Mouse (Mus musculus) kidney, embryonic 14.5 days (tissue): ENCODE results near the gene Epb41l2. TPM values are rescaled to one million over a fixed set of nuclear protein-coding genes. Genes with fewer than 3 reads are reported as not detected.

Source experiments
- ATAC-seq: fragments of 200-750 bp; cut with Nextera tagmentation; 2 replicates; pipeline ENCODE4 v1.8.0; 2017; ENCODE audit warnings: moderate number of reproducible peaks, mild to moderate bottlenecking, moderate TSS enrichment, moderate library complexity; ENCODE audit not compliant: low FRiP score, low TSS enrichment
- H3K27ac ChIP-seq: fragments of 300-500 bp; sonication (generic); 2 replicates; pipeline ENCODE4 v1.5.1; 2014; ENCODE audit warnings: low read depth, mild to moderate bottlenecking, low read length, moderate library complexity, mixed read lengths
- H3K27me3 ChIP-seq: fragments of 300-500 bp; sonication (generic); 2 replicates; pipeline ENCODE4 v1.6.1; 2014; ENCODE audit warnings: mild to moderate bottlenecking, low read length; ENCODE audit not compliant: control insufficient read depth, insufficient read depth
- H3K36me3 ChIP-seq: fragments of 300-500 bp; sonication (generic); 2 replicates; pipeline ENCODE4 v1.6.1; 2014; ENCODE audit warnings: low read length, mixed read lengths; ENCODE audit not compliant: control insufficient read depth, insufficient read depth
- H3K4me1 ChIP-seq: fragments of 300-500 bp; sonication (generic); 2 replicates; pipeline ENCODE4 v1.6.1; 2014; ENCODE audit warnings: low read length, mixed read lengths; ENCODE audit not compliant: control insufficient read depth, insufficient read depth
- H3K4me2 ChIP-seq: fragments of 300-500 bp; sonication (generic); replicated peaks from 2 replicates; pipeline ENCODE4 v1.6.1; 2014; ENCODE audit warnings: low read depth, mild to moderate bottlenecking, low read length
- H3K4me3 ChIP-seq: fragments of 300-500 bp; sonication (generic); 2 replicates; pipeline ENCODE4 v1.5.1; 2014; ENCODE audit warnings: mild to moderate bottlenecking, low read length
- H3K9ac ChIP-seq: fragments of 300-500 bp; sonication (generic); 2 replicates; pipeline ENCODE4 v1.6.1; 2014; ENCODE audit warnings: low read depth, mild to moderate bottlenecking, low read length, moderate library complexity
- H3K9me3 ChIP-seq: fragments of 300-500 bp; sonication (generic); 2 replicates; pipeline ENCODE4 v1.6.1; 2016; ENCODE audit warnings: low read length; ENCODE audit not compliant: control insufficient read depth
- WGBS: fragments of 180-500 bp; shearing (Covaris S2); extraction: QIAGEN DNeasy Blood & Tissue Kit; methylation state at CpG from one replicate; pipeline ENCODE4 v1.1.7; 2014; 5-methylcytosine and 5-hydroxymethylcytosine counted together
- polyA plus RNA-seq: library from polyadenylated mRNA; unstranded; fragments of >200 nt; fragmentation: Nextera tagmentation; extraction: Ambion mirVana; gene quantifications from 2 replicates; pipeline ENCODE4 v1.2.1, GENCODE M21; 2014

The Epb41l2 gene
- polyA plus RNA-seq = 41.4 and 66.4 TPM in 2 replicates

- WGBS = 1% methylated on average over 54 of the region's 55 CpGs
- no peaks in the 10 kb centered on the region for H3K36me3 ChIP-seq
- no peaks in the 10 kb centered on the region; the same call in 1 of the 2 replicates for H3K4me1 ChIP-seq
- H3K9me3 ChIP-seq = no peaks in the 10 kb centered on the region
- H3K27me3 ChIP-seq = no peaks in the 10 kb centered on the region
- peak within 1 kb of the TSS; percentile 77 for H3K4me2 ChIP-seq
- H3K27ac ChIP-seq = peak within 1 kb of the TSS; percentile 85
- ATAC-seq = peak; percentile 95
- H3K9ac ChIP-seq = peak within 1 kb of the TSS; percentile 92
- peak within 1 kb of the TSS; percentile 87 for H3K4me3 ChIP-seq
Observed at GRCm38 (mm10) chr10:25359208-25359958, at the start of gene Epb41l2. Gene Epb41l2 (plus strand): TSS chr10:25359798.

- no peak overlapping the region for H3K4me3 ChIP-seq
- no peak overlapping the region for H3K9ac ChIP-seq
- H3K36me3 ChIP-seq = no peaks in the 10 kb centered on the region
- no peak overlapping the region for H3K4me2 ChIP-seq
- ATAC-seq = no peak
- H3K9me3 ChIP-seq = no peaks in the 10 kb centered on the region
- no peak overlapping the region for H3K27ac ChIP-seq
- no peaks in the 10 kb centered on the region for H3K27me3 ChIP-seq
- WGBS = 87% methylated on average over 5 of the region's 5 CpGs
- H3K4me1 ChIP-seq = no peaks in the 10 kb centered on the region
Observed at GRCm38 (mm10) chr10:25309996-25310395, 49.6 kb upstream of the Epb41l2 start.

GRCm38 (mm10) chr10:25310736-25311135, 48.9 kb upstream of the Epb41l2 start:
- H3K4me1 ChIP-seq = no peaks in the 10 kb centered on the region
- no peak for ATAC-seq
- H3K4me3 ChIP-seq = no peak overlapping the region
- no peak overlapping the region for H3K4me2 ChIP-seq
- H3K9ac ChIP-seq = no peak overlapping the region
- no peak overlapping the region for H3K27ac ChIP-seq
- 82% methylated on average over 4 of the region's 4 CpGs for WGBS
- H3K9me3 ChIP-seq = no peaks in the 10 kb centered on the region
- H3K36me3 ChIP-seq = no peaks in the 10 kb centered on the region
- H3K27me3 ChIP-seq = no peaks in the 10 kb centered on the region

- Histone ChIP-seq H3K9me3 (no peaks in the 10 kb centered on the region), H3K27me3 (no peaks in the 10 kb centered on the region), H3K9ac (no peak overlapping the region), H3K27ac (no peak overlapping the region), H3K36me3 (no peaks in the 10 kb centered on the region), H3K4me2 (no peak overlapping the region), H3K4me3 (no peak overlapping the region), H3K4me1 (no peaks in the 10 kb centered on the region)
- WGBS = 64% methylated on average over 9 of the region's 9 CpGs
- no peak for ATAC-seq
Observed at GRCm38 (mm10) chr10:25311554-25312212, 47.9 kb upstream of the Epb41l2 start.

GRCm38 (mm10) chr10:25313856-25314584, 45.6 kb upstream of the Epb41l2 start:
- no peaks in the 10 kb centered on the region for H3K4me1 ChIP-seq
- no peak overlapping the region for H3K4me3 ChIP-seq
- peak overlapping the region; percentile 6; the same call in 1 of the 2 replicates for H3K4me2 ChIP-seq
- no peaks in the 10 kb centered on the region for H3K9me3 ChIP-seq
- no peaks in the 10 kb centered on the region for H3K36me3 ChIP-seq
- no peaks in the 10 kb centered on the region for H3K27me3 ChIP-seq
- H3K27ac ChIP-seq = no peak overlapping the region
- ATAC-seq = no peak
- 6% methylated on average over 17 of the region's 17 CpGs for WGBS
- H3K9ac ChIP-seq = no peak overlapping the region

GRCm38 (mm10) chr10:25317665-25318064, 41.9 kb upstream of the Epb41l2 start:
- H3K4me1 ChIP-seq = no peaks in the 10 kb centered on the region
- H3K4me3 ChIP-seq = no peak overlapping the region
- H3K4me2 ChIP-seq = no peak overlapping the region
- ATAC-seq = no peak
- H3K36me3 ChIP-seq = no peaks in the 10 kb centered on the region
- H3K27me3 ChIP-seq = no peaks in the 10 kb centered on the region
- H3K9me3 ChIP-seq = no peaks in the 10 kb centered on the region
- no peak overlapping the region for H3K27ac ChIP-seq
- no peak overlapping the region for H3K9ac ChIP-seq

- H3K4me3 ChIP-seq = no peak overlapping the region
- H3K4me1 ChIP-seq = no peaks in the 10 kb centered on the region
- no peak overlapping the region for H3K9ac ChIP-seq
- H3K27me3 ChIP-seq = no peaks in the 10 kb centered on the region
- H3K4me2 ChIP-seq = no peak overlapping the region
- 74% methylated on average over 5 of the region's 5 CpGs for WGBS
- H3K36me3 ChIP-seq = no peaks in the 10 kb centered on the region
- no peak overlapping the region for H3K27ac ChIP-seq
- ATAC-seq = no peak
- no peaks in the 10 kb centered on the region for H3K9me3 ChIP-seq
Observed at GRCm38 (mm10) chr10:25318405-25318804, 41.2 kb upstream of the Epb41l2 start.

GRCm38 (mm10) chr10:25319531-25319930, 40.1 kb upstream of the Epb41l2 start:
- H3K4me1 ChIP-seq = no peaks in the 10 kb centered on the region
- no peak overlapping the region for H3K4me2 ChIP-seq
- no peaks in the 10 kb centered on the region for H3K9me3 ChIP-seq
- no peak overlapping the region for H3K27ac ChIP-seq
- no peak overlapping the region for H3K9ac ChIP-seq
- H3K27me3 ChIP-seq = no peaks in the 10 kb centered on the region
- no peak for ATAC-seq
- no peaks in the 10 kb centered on the region for H3K36me3 ChIP-seq
- H3K4me3 ChIP-seq = no peak overlapping the region

- no peaks in the 10 kb centered on the region for H3K27me3 ChIP-seq
- no peaks in the 10 kb centered on the region for H3K9me3 ChIP-seq
- no peak overlapping the region for H3K9ac ChIP-seq
- 82% methylated on average over 4 of the region's 4 CpGs for WGBS
- no peak overlapping the region for H3K4me3 ChIP-seq
- ATAC-seq = no peak
- no peaks in the 10 kb centered on the region for H3K4me1 ChIP-seq
- no peak overlapping the region for H3K27ac ChIP-seq
- no peaks in the 10 kb centered on the region for H3K36me3 ChIP-seq
- no peak overlapping the region for H3K4me2 ChIP-seq
Observed at GRCm38 (mm10) chr10:25321198-25321597, 38.4 kb upstream of the Epb41l2 start.
